Mouse (Mus musculus) right cerebral cortex, postnatal 14 days (tissue): ENCODE data around the gene Noto.
"Not testable (repeated sequence)": the region's sequence is repeated elsewhere in the genome, so short reads cannot be mapped to it uniquely, and the experiment has no call there.

Experiments used
- DNase-seq: peaks from one replicate; pipeline ENCODE4 v3.0.0; 2022

Noto gene

GRCm38 (mm10) chr6:85431842-85432431, 8.3 kb downstream of the Noto start, which contains the start of gene Smyd5:
Smyd5 (plus strand) TSS chr6:85431989.
- DNase-seq, result peak; percentile 86

- no peak for DNase-seq
Measured at GRCm38 (mm10) chr6:85433865-85434264, 10.2 kb downstream of the Noto start.

GRCm38 (mm10) chr6:85436204-85436603, 12.5 kb downstream of the Noto start:
- DNase-seq, result no peak

GRCm38 (mm10) chr6:85436631-85437030, 12.9 kb downstream of the Noto start:
- DNase-seq, result no peak

- DNase-seq, result no peak
Measured at GRCm38 (mm10) chr6:85441142-85441541, 17.5 kb downstream of the Noto start.

- DNase-seq, result no peak
Measured at GRCm38 (mm10) chr6:85443488-85444233, 20.0 kb downstream of the Noto start.

- no peak for DNase-seq
Measured at GRCm38 (mm10) chr6:85444266-85444965, 20.7 kb downstream of the Noto start.

- no peak for DNase-seq
Measured at GRCm38 (mm10) chr6:85445286-85445685, 21.6 kb downstream of the Noto start.

- DNase-seq, result no peak
Measured at GRCm38 (mm10) chr6:85447351-85447750, 23.7 kb downstream of the Noto start.

- not testable (repeated sequence) for DNase-seq
Measured at GRCm38 (mm10) chr6:85450140-85450539, 26.5 kb downstream of the Noto start.

GRCm38 (mm10) chr6:85450697-85451663, 27.3 kb downstream of the Noto start, which contains the start of gene Cct7:
Cct7 (plus strand) TSS chr6:85451514.
- peak; percentile 100 for DNase-seq

- peak; percentile 98 for DNase-seq
Measured at GRCm38 (mm10) chr6:85451664-85452410, 28.2 kb downstream of the Noto start, which contains the start of gene Pradc1. Pradc1 (minus strand) TSS chr6:85451970.

GRCm38 (mm10) chr6:85452411-85452665, 28.7 kb downstream of the Noto start:
- no peak for DNase-seq

GRCm38 (mm10) chr6:85452816-85453215, 29.1 kb downstream of the Noto start:
- no peak for DNase-seq

GRCm38 (mm10) chr6:85459621-85460020, 35.9 kb downstream of the Noto start:
- DNase-seq, result no peak

- DNase-seq, result no peak
Measured at GRCm38 (mm10) chr6:85465381-85465780, 41.7 kb downstream of the Noto start.

- no peak for DNase-seq
Measured at GRCm38 (mm10) chr6:85469660-85470430, 46.2 kb downstream of the Noto start.

- no peak for DNase-seq
Measured at GRCm38 (mm10) chr6:85471962-85472361, 48.3 kb downstream of the Noto start.

GRCm38 (mm10) chr6:85472542-85472941, 48.9 kb downstream of the Noto start:
- DNase-seq, result no peak

- no peak for DNase-seq
Measured at GRCm38 (mm10) chr6:85475581-85475980, 51.9 kb downstream of the Noto start.

- DNase-seq, result no peak
Measured at GRCm38 (mm10) chr6:85477366-85477917, 53.8 kb downstream of the Noto start.
